Mouse (Mus musculus) erythroid progenitor cell, adult 5-6 weeks (primary cell): ENCODE results near the gene Otulinl. TPM values are rescaled to one million over a fixed set of nuclear protein-coding genes. Genes with fewer than 3 reads are reported as not detected.
"Not testable (repeated sequence)": the region's sequence is repeated elsewhere in the genome, so short reads cannot be mapped to it uniquely, and the experiment has no call there.

Experiments
- ATAC-seq: replicated peaks from 2 replicates; pipeline ENCODE4 v1.8.0; 2016; ENCODE audit warnings: moderate number of reproducible peaks, mild to moderate bottlenecking, moderate TSS enrichment, inconsistent platforms; ENCODE audit not compliant: poor library complexity, low FRiP score, severe bottlenecking
- total RNA-seq, 2 experiments: library from RNA; stranded (forward) in 1 of 2; stranded (reverse) in 1 of 2; fragments of 150-400 nt in 1 of 2; fragments of 186-747, 209-891 nt in 1 of 2; gene quantifications; 2 replicates each; pipeline versions ENCODE4 v1.2.3 to v1.2.4; 2015 to 2017; ENCODE audit warnings: low replicate concordance in 2 of 2

Otulinl gene
- total RNA-seq (2015; ENCODE audit: low replicate concordance), result 9.2 and 36.0 TPM in 2 replicates
- 2.2 and 8.5 TPM in 2 replicates for total RNA-seq (2017; ENCODE audit: low replicate concordance)

DNA sequence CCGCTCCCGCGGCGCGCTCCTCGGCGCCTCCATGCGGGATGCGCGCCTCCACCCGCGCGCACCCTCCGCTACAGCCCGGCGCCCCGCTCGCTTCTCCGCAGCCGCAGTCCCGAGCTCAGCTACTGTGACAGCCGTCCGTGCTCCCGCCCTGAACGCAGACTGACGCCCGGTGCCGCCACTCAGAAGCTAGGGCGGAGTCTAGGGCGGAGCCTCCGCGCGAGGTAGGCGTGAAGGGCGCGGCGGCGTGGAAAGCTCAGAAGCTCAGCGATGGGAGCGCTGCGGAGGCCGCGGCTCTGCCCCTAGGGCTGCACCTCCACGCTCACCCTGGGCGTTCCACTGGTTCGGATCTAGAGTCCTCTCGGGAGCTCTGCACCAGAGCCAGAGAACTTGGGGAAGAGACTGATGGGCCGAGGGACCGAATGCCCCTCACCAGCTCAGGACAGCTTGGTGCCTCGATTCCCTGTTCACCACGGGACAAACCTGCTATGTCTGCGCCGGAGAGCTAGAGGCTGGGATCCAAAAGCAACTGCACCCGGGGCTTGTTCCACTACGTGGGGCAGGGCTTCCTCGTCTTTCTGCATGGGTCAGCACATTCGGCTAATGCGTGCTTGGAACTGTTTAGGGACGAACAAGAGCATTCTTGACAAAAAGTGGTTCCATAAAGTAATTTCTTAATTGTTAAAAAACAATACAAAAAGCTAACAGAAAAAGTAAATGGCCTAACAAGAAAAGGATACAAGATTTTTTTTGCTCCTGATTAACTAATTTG lies at the start of gene Otulinl:
Otulinl (minus strand) TSS at position 161 of the 769 bp plus-strand sequence.
- peak; percentile 98 for ATAC-seq

DNA sequence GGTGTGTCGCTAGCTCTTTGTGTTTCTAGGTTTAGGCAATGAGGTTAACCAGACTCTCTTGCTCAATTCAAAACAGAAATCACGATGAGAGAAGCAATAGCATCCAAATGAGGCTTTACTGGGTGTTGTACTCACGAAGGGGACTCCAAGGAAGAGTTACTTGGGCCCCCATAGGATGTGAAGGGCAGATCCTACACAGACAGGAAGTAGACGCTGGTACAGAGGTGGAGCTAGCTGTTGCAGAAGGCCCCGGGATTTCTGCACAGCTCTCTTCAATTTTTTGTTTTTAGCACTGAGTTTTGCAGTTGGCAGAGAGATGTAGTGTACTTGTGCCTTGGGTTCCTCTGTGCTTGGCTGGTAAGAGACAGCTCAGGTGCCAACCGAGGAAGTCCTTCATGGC lies 44.8 kb upstream of the Otulinl start:
- no peak for ATAC-seq

DNA sequence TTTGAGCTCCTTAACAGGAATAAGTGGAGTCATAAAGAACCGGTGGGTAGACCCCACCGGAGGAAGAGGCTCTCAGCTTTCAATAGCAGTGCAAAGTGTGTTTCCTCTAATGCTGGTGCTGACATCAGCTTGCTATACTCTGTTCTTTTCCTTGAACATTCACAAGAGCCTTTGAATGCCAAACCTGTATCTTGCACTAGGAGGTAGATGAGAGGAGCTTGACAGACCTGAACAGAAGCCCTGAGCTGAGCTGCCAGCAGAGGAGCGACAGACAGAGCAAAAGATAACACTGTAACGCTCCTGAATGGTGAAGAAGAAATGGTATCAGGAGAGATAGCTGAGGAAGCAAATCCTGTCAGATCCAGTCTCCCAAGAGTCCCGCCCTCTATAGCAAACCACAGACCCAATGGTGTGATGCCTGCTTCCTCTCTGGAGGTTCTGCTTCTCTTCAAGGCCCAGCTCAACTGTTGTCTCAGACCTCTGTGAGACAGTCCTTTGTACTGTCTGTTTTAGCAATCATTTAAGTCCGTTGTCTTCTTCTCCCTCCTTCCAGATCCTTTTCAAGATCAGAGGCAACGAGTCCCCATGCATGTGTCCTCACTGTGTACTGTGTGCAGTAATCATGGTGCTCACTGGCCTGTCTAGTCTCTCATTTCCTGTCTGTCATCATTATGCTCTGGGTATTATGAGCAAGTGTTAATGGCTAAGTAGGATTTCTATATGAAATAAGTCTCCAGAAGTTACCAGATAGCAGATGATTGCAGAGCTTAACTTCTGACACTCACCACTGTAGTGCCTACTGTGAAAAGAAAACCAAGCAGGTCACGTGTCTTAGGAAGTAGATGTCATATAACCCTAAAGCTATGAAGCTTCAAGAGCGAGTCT lies 43.7 kb upstream of the Otulinl start:
- ATAC-seq, result no peak

DNA sequence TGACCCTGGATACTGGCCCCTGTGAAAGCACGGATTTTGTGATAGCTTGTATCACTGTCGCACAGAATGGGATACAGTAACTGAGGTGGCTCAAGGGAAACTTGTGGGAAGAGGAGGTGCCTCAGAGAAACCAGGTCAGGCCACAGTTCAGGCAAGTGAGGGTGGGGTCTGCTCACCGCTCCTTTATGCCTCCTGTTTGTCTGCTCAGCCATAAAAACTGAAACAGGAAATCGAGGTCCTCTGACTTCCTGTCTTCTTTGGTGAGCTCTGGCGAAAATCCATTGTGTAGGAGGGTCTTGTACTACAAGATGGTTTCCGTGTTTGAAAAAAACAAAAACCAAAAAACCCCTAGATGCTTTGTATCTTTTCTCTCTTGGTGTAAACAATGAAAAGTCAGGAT lies 42.9 kb upstream of the Otulinl start:
- ATAC-seq, result no peak

DNA sequence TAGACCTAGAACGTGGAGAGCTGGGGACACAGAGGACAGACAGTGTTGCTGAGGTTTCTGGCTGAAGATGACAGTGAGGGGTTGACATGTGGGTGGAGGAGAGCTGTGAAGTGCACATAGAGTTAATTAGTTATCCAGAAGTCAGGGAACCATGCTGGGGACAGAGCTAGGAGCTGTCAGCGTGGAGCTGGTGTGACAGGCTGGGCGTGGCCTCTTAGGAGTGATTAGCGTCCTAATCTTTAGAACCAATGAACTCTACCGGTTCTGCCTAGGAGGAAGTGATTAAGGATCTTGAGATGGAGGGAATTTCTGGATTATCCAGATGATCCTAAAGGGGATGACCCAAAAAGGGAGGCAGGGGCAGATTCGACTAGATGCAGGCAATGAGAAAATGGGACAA lies 42.4 kb upstream of the Otulinl start:
- no peak for ATAC-seq

DNA sequence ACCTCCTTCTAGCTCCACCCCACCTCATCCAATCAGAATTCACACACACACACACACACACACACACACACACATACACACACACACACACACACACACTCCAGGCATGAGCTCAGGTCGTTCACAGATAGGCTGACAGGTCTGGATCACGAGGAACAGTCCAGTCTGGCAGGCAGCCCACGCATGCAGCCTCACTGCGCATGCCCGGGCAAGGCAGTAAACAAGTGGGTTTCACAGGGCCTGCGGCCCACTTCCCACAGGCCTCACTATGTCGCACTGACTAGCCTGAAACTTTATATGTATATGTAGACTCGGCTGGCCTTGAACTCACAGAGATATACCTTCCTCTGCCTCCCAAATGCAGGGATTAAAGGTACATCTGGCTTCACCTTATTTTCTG lies 38.9 kb upstream of the Otulinl start:
- not testable (repeated sequence) for ATAC-seq

DNA sequence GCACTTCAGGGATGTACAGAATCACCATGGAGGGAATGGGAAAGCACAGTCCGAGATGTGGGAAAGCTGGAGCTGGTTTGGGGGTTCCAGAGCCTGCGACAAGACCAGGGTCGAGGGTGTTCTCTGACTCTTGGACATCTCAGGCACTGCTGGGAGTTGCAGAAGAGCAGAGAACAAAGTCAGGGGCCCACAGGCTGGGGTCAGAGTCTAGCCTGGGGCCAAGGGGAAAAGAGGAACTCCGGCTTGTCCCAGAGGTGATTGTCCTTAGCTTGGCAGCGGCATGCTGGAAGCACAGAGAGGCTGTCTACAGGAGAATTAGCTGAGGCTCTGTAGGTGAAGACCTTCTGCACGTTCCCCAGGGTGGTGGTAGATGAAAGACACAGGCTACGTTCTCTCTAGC lies 37.3 kb upstream of the Otulinl start:
- no peak for ATAC-seq

DNA sequence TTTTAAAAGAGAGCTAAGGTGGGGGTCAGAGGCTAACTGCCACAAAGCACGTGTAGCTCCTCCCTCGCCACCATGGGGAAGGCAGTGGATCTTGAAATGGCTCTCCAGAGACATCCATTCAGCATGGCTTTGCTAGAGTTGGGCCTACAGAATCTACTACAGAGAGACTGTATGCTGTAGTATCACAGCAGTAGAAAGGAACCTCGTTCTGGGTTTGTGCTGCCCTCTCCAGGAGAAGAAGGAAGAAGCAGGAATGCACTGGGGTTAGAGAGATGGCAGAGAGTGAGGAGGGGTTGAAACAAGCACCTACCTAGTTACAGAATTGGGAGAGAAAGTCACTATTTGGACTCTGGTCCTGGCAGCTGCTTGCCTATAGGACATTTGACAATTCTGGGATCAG lies 34.0 kb upstream of the Otulinl start:
- no peak for ATAC-seq

DNA sequence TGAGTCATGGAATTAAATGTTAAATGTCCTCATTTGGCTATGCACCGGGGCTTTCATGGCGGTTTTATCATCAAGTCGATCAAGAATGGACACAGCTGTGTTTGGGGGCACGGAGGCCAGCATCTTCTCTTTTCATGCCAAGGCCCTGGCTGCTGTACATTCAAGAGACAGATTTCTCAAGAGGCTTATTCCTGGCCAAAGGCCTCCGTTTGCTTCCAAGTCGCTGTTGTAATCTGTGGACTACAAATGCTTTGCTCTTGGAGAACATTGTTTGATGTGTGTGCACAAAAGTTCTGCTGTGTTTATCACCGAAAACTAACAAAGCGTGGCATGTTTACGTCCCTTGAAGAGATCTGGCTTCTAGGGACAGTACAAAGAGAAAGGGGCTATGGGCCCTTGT lies 29.3 kb upstream of the Otulinl start:
- ATAC-seq, result no peak

DNA sequence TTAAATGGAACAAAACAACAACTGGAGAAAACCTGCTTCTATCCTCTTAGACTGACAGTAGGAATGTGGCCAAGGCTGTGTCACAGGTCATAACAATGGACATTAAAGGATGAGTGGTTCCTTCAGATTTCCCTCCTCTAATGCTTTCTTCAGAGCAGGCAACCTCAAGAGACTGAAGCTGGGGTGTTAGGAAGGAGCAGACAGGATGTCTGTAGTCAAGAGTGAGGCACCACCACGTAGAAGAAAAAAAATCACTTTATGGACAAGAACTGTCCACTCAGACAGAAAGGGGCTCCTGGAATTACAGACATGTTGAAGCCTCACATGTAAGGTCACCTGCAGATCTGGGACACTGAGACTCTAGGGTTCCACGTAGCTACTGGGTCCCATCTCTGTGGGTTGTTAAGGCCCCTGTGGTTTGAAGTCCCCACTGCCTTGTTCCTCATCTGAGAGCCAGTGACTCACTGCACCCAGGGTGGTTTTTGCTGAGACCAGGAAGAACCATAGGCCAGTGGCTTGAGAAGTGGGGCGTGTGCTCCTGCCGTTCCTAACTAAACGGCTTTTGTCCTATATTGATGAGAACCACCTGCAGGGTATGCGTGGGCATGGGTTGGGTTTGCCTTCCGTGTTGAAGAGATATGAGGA lies 27.7 kb upstream of the Otulinl start:
- ATAC-seq, result no peak

DNA sequence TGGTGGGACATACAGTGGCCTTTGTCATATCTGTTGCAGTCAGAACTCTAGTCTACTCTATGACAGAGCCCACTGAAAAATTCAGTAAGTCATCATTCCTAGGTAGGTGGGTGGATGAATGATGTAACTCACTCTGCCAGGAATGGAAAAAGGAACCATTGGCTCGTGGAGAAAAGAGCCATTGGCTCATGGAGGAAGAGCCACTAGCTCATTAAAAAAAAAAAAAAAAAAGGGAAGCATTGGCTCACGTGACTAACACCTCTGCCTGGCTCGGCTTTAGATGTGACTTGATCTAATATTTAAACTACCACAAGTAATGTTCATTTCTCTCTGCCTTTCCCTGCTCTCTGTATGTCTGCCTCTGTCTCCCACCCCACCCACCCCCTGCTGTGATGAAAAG lies 27.1 kb upstream of the Otulinl start:
- no peak for ATAC-seq

DNA sequence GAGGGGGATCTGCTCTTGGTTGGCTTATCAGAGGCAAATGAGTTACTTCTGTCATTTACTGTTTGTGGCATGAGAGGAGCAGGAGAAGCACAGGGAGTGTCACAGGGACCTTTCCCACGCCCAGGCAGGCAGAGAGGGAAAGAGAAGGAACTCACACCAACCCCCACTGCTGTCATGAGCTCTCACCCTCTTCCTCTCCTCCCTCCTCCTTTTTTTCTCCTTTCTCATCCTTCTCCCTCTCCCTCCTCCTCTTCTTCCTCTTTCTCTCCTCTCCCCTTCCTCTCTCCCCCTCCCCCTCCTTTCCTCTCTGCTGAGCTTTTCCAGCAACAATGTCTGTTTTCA lies 21.6 kb upstream of the Otulinl start:
- ATAC-seq, result no peak

DNA sequence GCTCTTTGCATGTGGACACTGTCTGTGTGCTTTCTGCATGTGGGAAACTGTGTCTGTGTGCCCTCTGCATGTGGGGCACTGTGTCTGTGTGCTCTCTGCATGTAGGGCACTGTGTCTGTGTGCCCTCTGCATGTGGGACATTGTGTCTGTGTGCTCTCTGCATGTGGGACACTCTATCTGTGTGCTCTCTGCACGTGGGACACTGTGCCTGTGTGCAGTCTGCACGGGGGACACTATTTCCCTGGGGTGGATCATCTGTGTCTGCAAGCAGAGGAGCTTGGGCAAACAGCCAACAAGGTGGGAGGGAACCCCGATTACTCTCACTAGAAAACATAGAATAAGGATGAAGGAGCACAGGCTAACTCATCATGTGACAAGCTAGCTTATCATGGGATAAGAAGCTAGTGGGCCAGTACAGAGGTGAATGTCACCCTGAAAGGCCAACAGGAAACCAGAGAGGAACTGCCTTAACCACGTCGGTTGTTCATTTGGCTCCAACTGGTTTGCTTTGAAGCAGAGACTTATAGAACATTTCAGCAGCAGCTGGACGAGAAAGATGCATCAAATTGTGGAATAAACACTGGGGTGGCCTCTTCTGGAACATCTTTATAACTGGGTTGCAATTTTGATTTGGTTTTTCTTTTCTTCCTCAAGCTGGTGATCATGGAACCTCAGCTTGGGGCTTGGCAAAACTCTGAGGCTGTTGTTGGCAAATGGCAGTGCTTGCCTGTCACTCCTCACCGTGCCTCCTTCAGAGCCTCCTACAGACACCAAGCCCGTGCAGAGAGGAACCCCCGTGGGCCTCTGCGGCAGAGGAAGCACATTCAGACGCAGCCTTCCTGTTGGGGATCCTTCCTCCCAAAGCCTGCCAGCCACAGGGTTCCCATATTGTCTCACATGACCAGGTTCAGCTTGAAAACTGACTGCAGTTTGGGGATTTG lies 20.9 kb upstream of the Otulinl start:
- no peak for ATAC-seq

DNA sequence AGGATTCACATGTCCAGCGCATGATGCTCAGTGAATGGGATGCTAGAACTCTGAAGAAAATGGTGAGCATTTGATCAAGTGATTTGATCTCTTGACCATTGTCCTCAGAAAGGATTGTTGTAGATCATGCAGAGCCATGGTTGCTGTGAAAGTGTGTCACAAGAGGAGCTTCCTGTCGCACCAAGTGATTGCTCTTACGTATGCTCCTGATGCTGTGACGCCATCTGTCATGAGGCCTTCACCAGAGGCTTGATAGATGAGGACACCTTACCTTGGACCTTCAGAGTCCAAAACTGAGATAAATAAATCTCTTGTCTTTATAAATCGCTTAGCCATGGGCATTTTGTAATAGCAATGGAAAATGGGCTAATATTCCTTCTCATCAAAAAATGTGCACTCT lies 16.3 kb upstream of the Otulinl start:
- no peak for ATAC-seq

DNA sequence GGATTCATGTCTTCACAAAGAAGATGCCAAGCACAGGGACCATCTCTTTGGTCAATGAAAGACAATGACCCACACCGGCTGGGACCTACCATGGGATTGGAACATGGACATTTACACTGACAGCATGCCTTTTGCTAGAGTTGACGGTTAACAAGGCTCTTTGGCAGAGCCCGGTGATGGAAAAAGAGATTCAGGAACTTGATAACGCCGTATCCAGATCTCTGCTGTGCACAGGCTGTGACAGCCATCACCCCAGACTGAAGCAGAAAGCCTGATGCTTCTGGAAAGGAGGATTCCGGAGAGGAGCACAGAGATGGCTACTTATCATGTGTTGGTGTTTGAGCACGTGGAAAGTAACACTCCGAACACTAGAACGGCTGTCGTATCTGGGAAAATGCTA lies 11.9 kb upstream of the Otulinl start:
- ATAC-seq, result no peak

DNA sequence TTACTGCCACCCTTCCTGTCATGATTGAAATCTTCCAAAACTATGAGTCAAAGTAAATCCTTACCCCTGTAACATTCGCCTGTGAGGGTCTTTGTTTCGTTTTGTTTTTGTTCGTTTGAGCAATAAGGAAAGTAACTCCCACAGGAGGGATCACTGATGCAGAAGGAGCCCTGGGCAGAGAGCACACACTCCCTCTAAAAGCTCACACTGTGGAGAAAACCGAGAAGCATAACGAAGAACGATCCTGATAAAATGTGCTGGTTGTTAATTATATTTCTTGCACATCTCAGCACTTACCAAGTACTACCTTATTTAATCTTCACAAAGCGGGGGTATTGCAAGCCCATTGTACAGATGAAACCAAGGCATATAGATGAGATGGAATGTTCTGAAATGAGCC lies 10.8 kb upstream of the Otulinl start:
- no peak for ATAC-seq

DNA sequence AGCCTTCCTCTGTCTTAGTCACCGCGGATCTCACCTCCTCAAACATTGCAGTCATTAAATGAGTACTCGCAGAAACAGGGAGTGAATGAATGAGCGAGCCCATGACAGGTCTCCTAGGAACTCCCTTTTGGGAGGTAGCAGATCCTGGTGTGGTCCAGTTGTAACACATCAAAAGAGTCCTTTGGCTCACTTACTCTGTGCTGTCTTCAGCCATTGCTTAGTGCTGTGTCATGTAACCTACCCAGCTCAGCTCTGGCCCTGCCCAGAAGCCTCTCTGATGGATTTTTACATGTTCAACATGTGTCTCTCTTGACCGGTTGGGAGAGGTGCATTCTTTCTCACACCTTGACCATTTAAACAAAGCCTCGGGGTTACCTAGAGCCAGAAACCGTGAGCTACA lies 9.8 kb upstream of the Otulinl start:
- no peak for ATAC-seq

DNA sequence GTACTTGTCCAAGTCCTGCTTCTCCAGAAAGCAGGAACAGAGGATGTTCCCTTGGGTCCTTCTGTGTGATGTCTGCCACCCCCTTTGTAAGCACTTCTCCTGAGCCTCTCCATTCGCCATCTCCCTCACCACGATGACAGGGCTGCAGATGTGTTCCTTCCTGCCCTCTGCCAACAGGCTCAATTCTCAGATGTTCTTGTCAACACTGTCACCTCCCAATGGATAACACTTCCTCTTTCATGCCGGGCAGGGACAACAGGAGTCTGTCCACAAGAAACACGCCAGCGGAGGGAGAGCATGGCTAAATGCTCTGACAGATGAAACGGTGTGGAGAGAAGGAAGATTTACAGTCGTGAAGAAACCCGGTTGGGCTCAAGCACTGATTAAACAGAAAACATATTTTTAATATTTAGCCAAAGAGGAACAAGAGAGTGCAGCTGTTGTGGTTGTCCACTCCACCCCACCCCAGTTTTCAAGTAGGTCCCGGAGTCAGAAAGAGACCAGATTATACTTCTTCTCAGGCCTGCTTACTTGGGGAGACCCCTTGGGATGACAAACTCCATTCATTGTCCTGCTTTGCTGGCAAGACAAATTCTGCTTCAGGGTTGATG lies 6.8 kb upstream of the Otulinl start:
- ATAC-seq, result no peak

DNA sequence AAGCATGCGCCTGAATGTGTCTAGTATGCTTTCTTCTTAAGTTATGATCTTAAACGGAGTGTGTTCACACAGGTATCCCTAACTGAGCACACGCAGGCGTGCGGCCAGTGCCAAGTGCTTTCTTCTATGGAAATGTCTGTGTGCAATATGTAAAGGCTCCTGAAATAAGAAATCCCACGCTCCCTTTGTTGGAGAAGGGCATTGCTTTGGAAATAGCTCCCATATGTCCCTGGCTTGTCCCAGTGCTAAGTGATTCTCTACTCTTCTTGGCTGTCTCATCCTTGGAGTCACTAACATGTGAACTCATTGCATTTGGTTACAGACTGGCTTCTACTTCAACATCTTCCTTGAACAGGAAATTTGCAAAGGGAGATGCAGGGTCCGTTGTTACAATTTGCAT lies 3.4 kb upstream of the Otulinl start:
- ATAC-seq, result no peak
